Mouse (Mus musculus) layer of hippocampus, postnatal 10 days (tissue): Measurements from ENCODE around the gene Scpep1. TPM values are rescaled to one million over a fixed set of nuclear protein-coding genes. Genes with fewer than 3 reads are reported as not detected.

Source experiments
- DNase-seq, 2 experiments: peaks; one replicate each; pipeline ENCODE4 v3.0.0; 2021; ENCODE audit warnings: low spot score in 2 of 2
- total RNA-seq, 2 experiments: library from RNA; stranded (reverse); gene quantifications; 2 replicates each; pipeline ENCODE4 v1.2.3; 2021

Gene Scpep1
- total RNA-seq, 2 experiments from 2014 or later, result 17.9 to 19.0 TPM

DNA sequence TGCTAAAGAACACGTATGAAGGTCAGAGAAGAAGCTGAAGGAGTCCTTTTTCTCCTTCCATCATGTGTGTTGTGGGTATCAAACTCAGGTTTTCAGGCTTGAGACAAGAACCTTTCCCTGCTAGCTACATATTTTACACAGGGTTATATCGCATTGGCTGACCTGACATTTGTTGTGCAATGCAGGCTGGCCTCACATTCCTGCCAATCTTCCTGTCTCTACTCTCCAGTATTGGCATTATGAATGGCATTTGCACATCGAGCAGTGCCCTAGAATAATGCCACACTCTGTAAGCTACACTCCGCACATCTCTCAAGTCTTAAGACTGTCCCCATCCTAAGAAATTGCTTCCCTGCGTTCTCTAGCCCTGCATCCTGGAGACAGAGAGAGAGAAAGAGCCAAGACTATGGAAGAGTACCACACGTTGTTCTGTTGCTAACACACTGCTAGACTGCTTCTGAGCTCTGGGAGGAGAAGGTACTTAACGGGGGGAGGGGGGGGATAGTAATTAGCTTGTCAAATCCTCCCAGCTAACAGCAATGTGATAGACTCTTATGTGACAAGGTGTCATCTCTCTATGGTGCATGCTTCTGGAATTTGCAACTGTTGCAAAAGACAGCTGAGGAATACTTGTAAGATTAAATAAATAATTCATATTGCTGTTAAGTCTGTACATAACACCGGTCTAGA, 70.7 kb downstream of the Scpep1 start:
- DNase-seq, result no peak

DNA sequence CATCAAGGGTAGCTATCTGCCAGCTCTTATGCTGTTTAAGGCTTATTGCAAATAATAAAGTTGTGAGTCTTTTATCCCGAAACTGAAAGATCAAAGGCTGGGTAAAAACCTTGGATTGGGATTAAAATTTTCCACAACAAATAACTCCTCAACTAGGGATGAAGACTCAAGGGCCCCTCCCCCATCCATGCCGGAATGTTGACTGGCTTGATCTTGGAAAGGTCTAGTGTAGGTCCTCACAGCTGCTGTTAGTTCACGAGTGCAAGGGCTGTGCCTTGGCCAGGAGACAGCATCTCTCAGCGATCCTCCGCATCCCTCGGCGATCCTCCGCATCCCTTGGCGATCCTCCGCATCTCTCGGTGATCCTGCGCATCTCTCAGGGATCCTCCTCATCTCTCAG, 77.3 kb downstream of the Scpep1 start:
- no peak for DNase-seq

Other genes with a start within 250 kb of the Scpep1 start
- 10 to 100 TPM; 97.4 to 97.6 TPM for gene Msi2, start 237.0 kb downstream of the Scpep1 start, total RNA-seq
- 10 to 100 TPM; 44.1 to 45.8 TPM for gene Akap1, start 90.9 kb downstream of the Scpep1 start, total RNA-seq
- not detected for gene Elobl, start 11.5 kb upstream of the Scpep1 start, total RNA-seq
- gene Coil, start 14.8 kb upstream of the Scpep1 start, total RNA-seq, result 10 to 100 TPM; 20.0 to 20.2 TPM
- 1 to 10 TPM; 4.6 to 7.1 TPM for gene Trim25, start 43.9 kb upstream of the Scpep1 start, total RNA-seq
- 10 to 100 TPM; 35.4 to 37.8 TPM for gene Dgke, start 111.4 kb upstream of the Scpep1 start, total RNA-seq
- not detected for gene Gm525, start 118.4 kb upstream of the Scpep1 start, total RNA-seq